ENCODE assay signal across 23 mouse cellular contexts in genomic region chr7:66729232-66729631, GRCm38 (mm10). TPM values are rescaled to one million over a fixed set of nuclear protein-coding genes. Genes with fewer than 3 reads are reported as not detected.
DNase-seq lines count a peak whose midpoint lies in the region; TF ChIP-seq lines count a peak whose summit lies in the region.
"Had no signal": no experiment of that assay in that cellular context is flagged by ENCODE, and none has a peak within 500 bp of the region (broad histone marks: within the 10 kb centered on the region; RNA-seq: fewer than 3 reads in every experiment).

No protein-coding gene starts in this region.

- TF ChIP-seq CTCF in C2C12 (IDR thresholded peaks at IDR 0.05; ENCODE audit: control insufficient read depth, insufficient read depth, insufficient read length) = no peak

- no peaks in the 10 kb centered on the region for H3K79me3 ChIP-seq in C2C12 (ENCODE audit: low read depth)

- H3K36me3 ChIP-seq in C2C12 (ENCODE audit: control insufficient read depth, insufficient read depth) = no peaks in the 10 kb centered on the region
- H3K36me3 ChIP-seq: embryonic facial prominence, embryonic 15.5 days; forebrain, embryonic 15.5 days; G1E had no signal

- H3K4me3 ChIP-seq in C2C12 (ENCODE audit: insufficient read depth, poor library complexity, severe bottlenecking) = no peak overlapping the region
- H3K4me3 ChIP-seq: embryonic facial prominence, embryonic 13.5 days; embryonic facial prominence, embryonic 15.5 days; erythroblast, embryonic 14.5 days; forebrain, embryonic 13.5 days; forebrain, embryonic 15.5 days had no signal

- DNase-seq in gonadal fat pad, adult 2 months (ENCODE audit: low read depth) = peak; percentile 50
- DNase-seq in kidney, adult 9 months = no peak
- DNase-seq in heart, postnatal 10 days = no peak
- no peak for DNase-seq in embryo, embryonic 11 days
- DNase-seq: adrenal gland, adult 8-10 months; adrenal gland, postnatal 14 days; cerebellum, adult 11-12 months; cerebellum, adult 2 months; cerebellum, adult 9-10 months; cerebellum, postnatal 10 days; cerebellum, postnatal 25 days; forebrain, postnatal 0 days had no signal

- no peaks in the 10 kb centered on the region for H3K79me2 ChIP-seq in C2C12 (ENCODE audit: control insufficient read depth, insufficient read depth)

- intact Hi-C loops in heart, postnatal 10 days (cut with DNase I) = no loop called here

- H3ac ChIP-seq in C2C12 (ENCODE audit: control insufficient read depth, insufficient read length, low read depth) = no peak overlapping the region

- no peaks in the 10 kb centered on the region for H3K27me3 ChIP-seq in C2C12 (ENCODE audit: control insufficient read depth, insufficient read depth, insufficient read length)
- H3K27me3 ChIP-seq: CH12.LX; embryonic facial prominence, embryonic 13.5 days; embryonic facial prominence, embryonic 15.5 days; forebrain, embryonic 13.5 days; forebrain, embryonic 15.5 days; Patski had no signal

TF ChIP-seq in C2C12, 6 proteins besides CTCF, POLR2A, EP300 and RAD21:
- no peak for TF ChIP-seq MYOG (IDR thresholded peaks at IDR 0.05; ENCODE audit: control insufficient read depth, extremely low read depth, insufficient read length)
- peak; percentile 28 for TF ChIP-seq FOSL1 (IDR thresholded peaks at IDR 0.05; ENCODE audit: insufficient read depth, low read length, poor library complexity, severe bottlenecking)
- peak; percentile 56 for TF ChIP-seq MAX (IDR thresholded peaks at IDR 0.05)
- no peak for TF ChIP-seq CEBPB (IDR thresholded peaks at IDR 0.05; ENCODE audit: low read depth)
- peak; percentile 97 for TF ChIP-seq MYOD1 (IDR thresholded peaks at IDR 0.05; ENCODE audit: control insufficient read depth, insufficient read length, low read depth)
- TF ChIP-seq USF1 (IDR thresholded peaks at IDR 0.05; ENCODE audit: low read depth) = no peak

RNA-seq across cellular contexts. Expression of gene Cers3, which starts 14.1 kb away (rescaled TPM):
- polyA plus RNA-seq in C2C12 (2012; fragmentation: generic; extraction: Trizol) = 0.13 TPM
- 0.91 and 1.7 TPM in 2 replicates for polyA plus RNA-seq in gonadal fat pad, adult 2 months (2012; rRNA removed)
- under 1 TPM; 0.14 to 0.35 TPM for total RNA-seq in heart, postnatal 10 days (2021)
- polyA plus RNA-seq: activated CD4-positive, CD25-positive, alpha-beta regulatory T cell, adult 4 months; CD4-positive, CD25-positive, alpha-beta regulatory T cell, adult 4 months; erythroblast, embryonic 14.5 days had no signal

RNA-seq across cellular contexts. Expression of gene Lins1, which starts 39.5 kb away (rescaled TPM):
- 5.4 TPM for polyA plus RNA-seq in C2C12 (2012; fragmentation: generic; extraction: Trizol)
- polyA plus RNA-seq in gonadal fat pad, adult 2 months (2012; rRNA removed) = 13.2 and 16.1 TPM in 2 replicates
- total RNA-seq in heart, postnatal 10 days (2021) = 1 to 10 TPM; 4.0 to 4.8 TPM

RNA-seq across cellular contexts. Expression of gene Asb7, which starts 39.8 kb away (rescaled TPM):
- 3.9 TPM for polyA plus RNA-seq in C2C12 (2012; fragmentation: generic; extraction: Trizol)
- 7.2 and 7.3 TPM in 2 replicates for polyA plus RNA-seq in gonadal fat pad, adult 2 months (2012; rRNA removed)
- total RNA-seq in heart, postnatal 10 days (2021) = 10 to 100 TPM in 1 of 2 experiments, 1 to 10 TPM in 1; 9.8 to 13.4 TPM
